Mouse (Mus musculus) intestine, postnatal 0 days (tissue): ENCODE measurements around the gene Gm9833. TPM values are rescaled to one million over a fixed set of nuclear protein-coding genes. Genes with fewer than 3 reads are reported as not detected.

ENCODE experiments used
- ATAC-seq: fragments of 200-750 bp; cut with Nextera tagmentation; 2 replicates; pipeline ENCODE4 v1.8.0; 2017; ENCODE audit warnings: mild to moderate bottlenecking, moderate TSS enrichment, moderate library complexity
- H3K27ac ChIP-seq: fragments of 300-500 bp; sonication (generic); 2 replicates; pipeline ENCODE4 v1.5.1; 2014; ENCODE audit warnings: mild to moderate bottlenecking, low read depth, low read length, moderate library complexity
- H3K27me3 ChIP-seq: fragments of 300-500 bp; sonication (generic); replicated peaks from 2 replicates; pipeline ENCODE4 v1.6.1; 2014; ENCODE audit warnings: low read length, mixed read lengths; ENCODE audit not compliant: control insufficient read depth, insufficient read depth
- H3K36me3 ChIP-seq: fragments of 300-500 bp; sonication (generic); 2 replicates; pipeline ENCODE4 v1.6.1; 2014; ENCODE audit warnings: mild to moderate bottlenecking, moderate library complexity; ENCODE audit not compliant: control insufficient read depth, insufficient read depth
- H3K4me1 ChIP-seq: fragments of 300-500 bp; sonication (generic); replicated peaks from 2 replicates; pipeline ENCODE4 v1.6.1; 2014; ENCODE audit warnings: antibody characterized with exemption, low read length, mixed read lengths; ENCODE audit not compliant: control insufficient read depth, insufficient read depth
- H3K4me2 ChIP-seq: fragments of 300-500 bp; sonication (generic); replicated peaks from 2 replicates; pipeline ENCODE4 v1.6.1; 2014; ENCODE audit warnings: low read depth, mild to moderate bottlenecking, moderate library complexity
- H3K4me3 ChIP-seq: fragments of 300-500 bp; sonication (generic); 2 replicates; pipeline ENCODE4 v1.5.1; 2014; ENCODE audit warnings: low read depth, low read length
- H3K9ac ChIP-seq: fragments of 300-500 bp; sonication (generic); 2 replicates; pipeline ENCODE4 v1.6.1; 2014; ENCODE audit warnings: mild to moderate bottlenecking, low read depth, low read length
- H3K9me3 ChIP-seq: fragments of 300-500 bp; sonication (generic); 2 replicates; pipeline ENCODE4 v1.6.1; 2016; ENCODE audit warnings: mixed run types; ENCODE audit not compliant: control insufficient read depth
- CTCF ChIP-seq: sonication (generic); IDR thresholded peaks from 2 replicates; pipeline ENCODE4 v1.5.1; 2016; ENCODE audit warnings: low read depth, mild to moderate bottlenecking, control low read depth, antibody characterized with exemption, moderate library complexity
- WGBS: fragments of 180-500 bp; shearing (Covaris S2); extraction: QIAGEN DNeasy Blood & Tissue Kit; methylation state at CpG from one replicate; pipeline ENCODE4 v1.1.7; 2014; 5-methylcytosine and 5-hydroxymethylcytosine counted together
- polyA plus RNA-seq: library from polyadenylated mRNA; unstranded; fragments of >200 nt; fragmentation: Nextera tagmentation; extraction: Ambion mirVana; gene quantifications from 2 replicates; pipeline ENCODE4 v1.2.1, GENCODE M21; 2015

The Gm9833 gene
- polyA plus RNA-seq, 1 experiment from 2014 or later: 0.85 TPM

DNA sequence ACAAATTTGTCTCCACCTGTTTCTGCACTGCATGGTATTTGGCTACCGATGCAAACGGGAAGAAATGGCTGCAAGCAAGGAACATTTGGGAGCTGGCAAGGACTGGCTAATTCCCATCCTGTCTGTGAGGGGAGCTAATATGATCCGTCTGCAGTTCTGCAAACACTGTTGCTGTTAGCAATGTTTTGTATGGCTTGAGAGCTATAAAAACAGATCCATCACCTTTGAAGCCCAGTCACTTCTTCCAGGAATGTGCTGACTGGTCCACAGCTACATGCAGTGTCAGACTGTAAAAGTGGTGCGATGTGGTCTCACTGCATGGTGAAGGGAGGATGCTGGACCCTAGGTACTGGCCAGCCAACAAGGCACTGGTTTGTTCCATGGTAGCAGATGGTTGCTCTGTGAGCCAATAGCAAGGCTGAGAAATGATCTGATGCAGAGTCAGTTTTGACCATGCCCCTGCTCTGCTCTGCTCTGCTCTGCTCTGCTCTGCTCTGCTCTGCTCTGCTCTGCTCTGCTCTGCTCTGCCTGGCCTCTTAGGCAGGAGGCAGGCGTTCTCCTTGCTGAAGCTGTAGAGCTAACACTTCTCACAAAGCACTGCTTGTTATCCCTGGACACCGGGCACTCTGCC lies 5.9 kb upstream of the Gm9833 start:
- no peaks in the 10 kb centered on the region for H3K9me3 ChIP-seq
- H3K9ac ChIP-seq: no peak overlapping the region
- no peak overlapping the region for H3K27ac ChIP-seq
- ATAC-seq: no peak
- no peaks in the 10 kb centered on the region for H3K4me1 ChIP-seq
- no peaks in the 10 kb centered on the region for H3K36me3 ChIP-seq
- no peak for TF ChIP-seq CTCF
- H3K4me3 ChIP-seq: no peak overlapping the region
- 57% methylated on average over 6 of the region's 6 CpGs for WGBS
- no peaks in the 10 kb centered on the region for H3K27me3 ChIP-seq
- H3K4me2 ChIP-seq: no peak overlapping the region

DNA sequence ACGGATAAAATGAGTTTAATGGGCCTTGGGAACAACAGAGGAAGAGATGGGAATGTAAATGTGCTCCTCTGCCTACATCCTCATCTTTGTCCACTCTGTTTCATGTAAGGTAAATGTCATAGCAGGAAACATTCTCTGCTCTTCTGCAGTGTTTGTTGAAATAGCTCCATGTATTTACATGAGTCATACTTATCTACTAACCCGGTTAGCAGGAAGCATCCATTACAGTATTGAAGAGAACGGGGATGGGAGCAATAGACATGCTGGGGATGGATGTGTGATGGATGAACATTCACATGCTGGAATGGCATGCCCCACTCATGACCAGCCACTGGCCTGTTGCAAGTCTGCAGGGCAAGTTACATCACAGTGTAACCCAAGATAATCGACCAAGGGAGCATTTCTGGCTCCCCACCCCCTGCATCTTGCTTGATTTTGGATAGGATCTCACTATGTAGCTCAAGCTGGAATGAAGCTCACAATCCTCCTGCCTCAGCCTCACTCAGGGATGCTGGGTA lies 5.3 kb upstream of the Gm9833 start:
- TF ChIP-seq CTCF: no peak
- WGBS: 49% methylated on average over 4 of the region's 4 CpGs

GRCm38 (mm10) chr3:10084102-10084501 lies 3.8 kb upstream of the Gm9833 start:
- H3K27ac ChIP-seq: no peak overlapping the region
- TF ChIP-seq CTCF: no peak
- no peaks in the 10 kb centered on the region for H3K27me3 ChIP-seq
- H3K9me3 ChIP-seq: no peaks in the 10 kb centered on the region
- 54% methylated on average over 3 of the region's 3 CpGs for WGBS
- ATAC-seq: peak; percentile 88
- H3K9ac ChIP-seq: no peak overlapping the region
- H3K4me2 ChIP-seq: no peak overlapping the region
- no peak overlapping the region for H3K4me3 ChIP-seq
- H3K36me3 ChIP-seq: no peaks in the 10 kb centered on the region
- no peaks in the 10 kb centered on the region for H3K4me1 ChIP-seq

More for the DNA sequence above, 5.3 kb upstream of the Gm9833 start:
- Histone ChIP-seq H3K9ac (no peak overlapping the region), H3K27ac (no peak overlapping the region), H3K27me3 (no peaks in the 10 kb centered on the region), H3K4me2 (no peak overlapping the region), H3K4me1 (no peaks in the 10 kb centered on the region), H3K9me3 (no peaks in the 10 kb centered on the region), H3K4me3 (no peak overlapping the region), H3K36me3 (no peaks in the 10 kb centered on the region)
- ATAC-seq: no peak

DNA sequence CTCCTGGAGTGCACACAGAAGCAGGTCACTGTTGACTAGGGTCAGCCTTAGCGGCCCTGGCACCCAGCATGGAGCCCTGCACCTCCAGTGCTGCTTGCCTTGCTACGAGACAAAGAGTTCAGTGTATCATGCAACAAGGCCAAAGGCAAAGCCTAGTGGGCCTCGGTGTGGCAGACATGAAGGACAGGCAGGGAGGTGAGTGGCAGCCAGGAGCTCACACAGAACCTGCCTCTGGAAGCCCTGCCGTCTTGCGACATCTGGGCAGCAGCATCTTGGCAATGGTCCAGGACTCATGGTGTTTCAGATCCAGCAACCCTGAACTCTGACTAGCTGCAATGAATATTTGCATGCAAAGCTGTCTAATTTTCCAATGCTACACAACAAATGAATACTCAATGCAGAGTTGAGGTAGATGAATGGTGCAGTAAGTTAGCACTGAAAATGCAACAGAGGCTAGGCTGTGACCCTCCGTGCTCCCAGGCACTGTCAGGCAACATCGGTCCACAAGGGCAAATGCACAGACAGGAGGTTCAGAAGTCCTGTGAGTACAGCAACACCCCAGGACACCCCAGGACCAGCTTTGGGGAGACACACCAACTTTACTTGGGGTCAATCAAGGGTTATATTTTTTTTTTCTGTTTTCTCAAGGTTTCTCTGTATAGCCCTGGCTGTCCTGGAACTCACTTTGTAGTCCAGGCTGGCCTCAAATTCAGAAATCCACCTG lies 2.4 kb upstream of the Gm9833 start:
- WGBS: 50% methylated on average over 7 of the region's 7 CpGs
- Histone ChIP-seq H3K4me2 (no peak overlapping the region), H3K4me1 (no peaks in the 10 kb centered on the region), H3K27me3 (no peaks in the 10 kb centered on the region), H3K36me3 (no peaks in the 10 kb centered on the region), H3K4me3 (no peak overlapping the region), H3K9me3 (no peaks in the 10 kb centered on the region), H3K9ac (no peak overlapping the region), H3K27ac (no peak overlapping the region)
- ATAC-seq: peak; percentile 55
- TF ChIP-seq CTCF: no peak

DNA sequence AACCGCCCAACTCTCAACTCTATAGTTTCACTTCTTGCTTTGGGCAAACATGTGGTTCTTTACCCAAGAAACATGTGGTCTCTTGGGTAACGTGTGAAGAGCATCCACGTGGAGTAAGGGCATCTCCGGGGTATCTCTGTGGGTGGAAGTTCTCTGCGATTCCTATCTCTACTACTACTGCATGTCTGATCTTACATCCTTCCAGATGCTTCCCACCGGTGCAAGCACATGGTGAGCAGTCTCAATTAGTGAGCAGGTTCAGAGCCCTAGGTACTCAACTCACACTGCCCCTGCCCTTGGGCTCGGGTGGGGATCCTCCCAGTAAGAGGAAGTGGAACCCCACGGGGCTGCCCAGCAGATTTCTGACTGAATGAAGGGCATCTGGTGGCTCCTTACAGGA lies 399 bp upstream of the Gm9833 start:
- Histone ChIP-seq H3K9me3 (no peaks in the 10 kb centered on the region), H3K36me3 (no peaks in the 10 kb centered on the region), H3K9ac (no peak overlapping the region), H3K4me2 (0 out of 2 replicates have a peak overlapping the region, but pooled peaks have one; percentile 35), H3K4me3 (no peak overlapping the region), H3K27me3 (no peaks in the 10 kb centered on the region), H3K4me1 (no peaks in the 10 kb centered on the region), H3K27ac (no peak overlapping the region)
- TF ChIP-seq CTCF: no peak
- ATAC-seq: no peak
- WGBS: 88% methylated on average over 8 of the region's 8 CpGs

DNA sequence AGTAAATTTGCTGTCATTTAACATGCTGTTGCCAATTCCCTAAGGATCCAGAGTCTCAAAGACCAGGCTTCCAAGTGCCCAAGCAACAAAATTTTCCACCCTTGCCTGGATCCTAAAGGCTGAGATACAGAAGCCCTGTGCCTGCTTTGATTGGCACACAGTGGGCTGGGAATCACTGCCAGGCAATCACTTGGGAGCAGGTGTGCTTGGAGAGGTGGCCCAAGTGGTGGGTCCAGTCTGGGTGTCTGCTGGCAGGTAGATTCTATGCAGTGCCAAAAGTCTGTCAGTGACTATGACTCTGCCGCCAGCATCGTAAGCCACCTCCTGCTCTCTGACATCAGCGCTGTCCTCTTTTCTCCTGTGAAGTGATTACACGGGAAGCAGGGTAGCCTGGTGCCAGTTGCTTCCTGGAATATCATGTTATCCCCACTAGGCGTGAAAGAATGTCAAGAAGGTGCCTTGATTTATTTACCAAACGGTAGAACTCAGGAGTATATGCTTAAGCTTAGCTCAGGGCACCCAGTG lies 3.8 kb downstream of the Gm9833 start:
- Histone ChIP-seq H3K9ac (no peak overlapping the region), H3K4me1 (no peaks in the 10 kb centered on the region; the same call in 1 of the 2 replicates), H3K27me3 (no peaks in the 10 kb centered on the region), H3K36me3 (no peaks in the 10 kb centered on the region), H3K4me2 (no peak overlapping the region), H3K4me3 (no peak overlapping the region), H3K9me3 (no peaks in the 10 kb centered on the region), H3K27ac (no peak overlapping the region)
- WGBS: 73% methylated on average over 6 of the region's 6 CpGs
- no peak for ATAC-seq
- TF ChIP-seq CTCF: no peak
